Mouse (Mus musculus) heart, embryonic 14.5 days (tissue): ENCODE results near the gene Als2. TPM values are rescaled to one million over a fixed set of nuclear protein-coding genes. Genes with fewer than 3 reads are reported as not detected.

ENCODE experiments used
- ATAC-seq: fragments of 200-750 bp; cut with Nextera tagmentation; 2 replicates; pipeline ENCODE4 v1.8.0; 2017; ENCODE audit warnings: low read depth, moderate TSS enrichment; ENCODE audit not compliant: insufficient number of reproducible peaks, insufficient read depth, low FRiP score
- H3K27ac ChIP-seq, 2 experiments: fragments of 200-500 bp in 1 of 2; fragments of 300-500 bp in 1 of 2; sonication (generic) in 1 of 2; replicated peaks in 1 of 2; 2 replicates each; pipeline ENCODE4 v1.5.1; 2012 to 2014; ENCODE audit warnings: low read depth in 2 of 2, low read length in 2 of 2, control low read depth in 1 of 2, mild to moderate bottlenecking in 1 of 2, mixed read lengths in 1 of 2; ENCODE audit not compliant: control insufficient read depth in 1 of 2, insufficient read depth in 1 of 2
- H3K27me3 ChIP-seq: fragments of 300-500 bp; sonication (generic); 2 replicates; pipeline ENCODE4 v1.6.1; 2014; ENCODE audit warnings: mild to moderate bottlenecking, low read length, control low read depth; ENCODE audit not compliant: control insufficient read depth, insufficient read depth
- H3K36me3 ChIP-seq: fragments of 300-500 bp; sonication (generic); 2 replicates; pipeline ENCODE4 v1.6.1; 2014; ENCODE audit warnings: mild to moderate bottlenecking, control low read depth, low read length, mixed read lengths; ENCODE audit not compliant: control insufficient read depth, insufficient read depth
- H3K4me1 ChIP-seq, 2 experiments: fragments of 200-500 bp in 1 of 2; fragments of 300-500 bp in 1 of 2; sonication (generic) in 1 of 2; 2 replicates each; pipeline ENCODE4 v1.6.1; 2012 to 2014; ENCODE audit warnings: low read length in 2 of 2, control low read depth in 1 of 2, mixed read lengths in 1 of 2; ENCODE audit not compliant: control insufficient read depth in 2 of 2, insufficient read depth in 2 of 2
- H3K4me2 ChIP-seq: fragments of 300-500 bp; sonication (generic); 2 replicates; pipeline ENCODE4 v1.6.1; 2014; ENCODE audit warnings: mild to moderate bottlenecking, low read length
- H3K4me3 ChIP-seq, 2 experiments: fragments of 200-500 bp in 1 of 2; fragments of 300-500 bp in 1 of 2; sonication (generic) in 1 of 2; 2 replicates each; pipeline ENCODE4 v1.5.1; 2012 to 2014; ENCODE audit warnings: low read length in 2 of 2, mild to moderate bottlenecking in 2 of 2, control low read depth in 1 of 2, low read depth in 1 of 2, moderate library complexity in 1 of 2; ENCODE audit not compliant: control insufficient read depth in 1 of 2, insufficient read depth in 1 of 2
- H3K9ac ChIP-seq: fragments of 300-500 bp; sonication (generic); 2 replicates; pipeline ENCODE4 v1.6.1; 2014; ENCODE audit warnings: mild to moderate bottlenecking, low read length
- H3K9me3 ChIP-seq: fragments of 300-500 bp; sonication (generic); 2 replicates; pipeline ENCODE4 v1.6.1; 2016; ENCODE audit warnings: low read length, control low read depth; ENCODE audit not compliant: control insufficient read depth
- WGBS: fragments of 180-500 bp; shearing (Covaris S2); extraction: QIAGEN DNeasy Blood & Tissue Kit; methylation state at CpG from one replicate; pipeline ENCODE4 v1.1.7; 2014; 5-methylcytosine and 5-hydroxymethylcytosine counted together
- polyA plus RNA-seq: library from polyadenylated mRNA; unstranded; fragments of >200 nt; fragmentation: Nextera tagmentation; extraction: Ambion mirVana; gene quantifications from 2 replicates; pipeline ENCODE4 v1.2.1, GENCODE M21; 2014

Als2 gene
- polyA plus RNA-seq, 1 experiment from 2014 or later: 8.6 TPM

DNA sequence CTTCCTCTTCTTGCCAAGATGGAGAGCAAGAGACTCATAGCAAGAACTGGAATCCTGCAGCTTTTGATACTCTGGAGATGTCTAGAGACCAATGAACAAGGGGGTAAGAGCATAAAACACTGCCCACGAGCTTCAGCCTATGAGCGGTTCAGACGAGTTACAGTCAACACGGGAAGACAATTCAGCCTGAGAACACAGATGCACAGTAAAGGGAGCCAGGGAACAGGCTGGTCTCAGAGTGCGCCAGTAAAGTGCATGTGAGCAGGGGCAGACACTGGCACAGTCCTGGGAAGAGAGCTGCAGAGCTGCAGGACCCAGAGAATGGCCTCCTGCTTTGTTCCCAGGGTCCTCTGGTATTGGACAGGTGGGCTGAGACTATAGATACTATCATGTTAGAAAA is 49.2 kb downstream of the Als2 start:
- H3K9ac ChIP-seq: no peak overlapping the region
- H3K4me3 ChIP-seq: no peak overlapping the region
- H3K36me3 ChIP-seq: peaks cover 67% of the 10 kb centered on the region
- no peak overlapping the region for H3K4me2 ChIP-seq
- no peak for ATAC-seq
- no peaks in the 10 kb centered on the region for H3K27me3 ChIP-seq
- no peaks in the 10 kb centered on the region for H3K4me1 ChIP-seq
- no peaks in the 10 kb centered on the region for H3K9me3 ChIP-seq
- no peak overlapping the region for H3K27ac ChIP-seq
- WGBS: 86% methylated on average over 5 of the region's 5 CpGs

DNA sequence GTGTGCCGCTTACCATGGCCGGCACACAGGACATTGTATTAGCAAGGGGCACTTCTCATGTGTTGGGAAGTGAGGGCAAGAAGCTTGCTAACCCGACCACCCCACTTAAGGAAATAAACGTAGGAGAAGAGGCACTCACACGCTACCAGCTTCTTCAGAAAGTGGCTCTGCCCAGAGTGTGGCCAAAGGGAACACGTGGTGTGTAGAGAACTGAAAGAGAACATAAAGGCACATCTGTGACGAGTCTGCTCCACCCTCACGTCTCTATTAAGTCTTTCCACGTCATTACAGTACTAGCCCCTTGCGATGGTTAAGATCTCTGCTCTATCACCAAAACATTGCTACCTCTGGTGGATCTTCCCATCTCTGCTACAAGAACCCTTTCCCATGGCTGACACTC is 50.7 kb downstream of the Als2 start:
- Histone ChIP-seq H3K27ac (no peak overlapping the region), H3K9me3 (no peaks in the 10 kb centered on the region), H3K9ac (no peak overlapping the region), H3K4me2 (no peak overlapping the region), H3K4me1 (no peaks in the 10 kb centered on the region), H3K4me3 (no peak overlapping the region), H3K27me3 (no peaks in the 10 kb centered on the region), H3K36me3 (peaks cover 80% of the 10 kb centered on the region)
- 88% methylated on average over 10 of the region's 10 CpGs for WGBS
- no peak for ATAC-seq

DNA sequence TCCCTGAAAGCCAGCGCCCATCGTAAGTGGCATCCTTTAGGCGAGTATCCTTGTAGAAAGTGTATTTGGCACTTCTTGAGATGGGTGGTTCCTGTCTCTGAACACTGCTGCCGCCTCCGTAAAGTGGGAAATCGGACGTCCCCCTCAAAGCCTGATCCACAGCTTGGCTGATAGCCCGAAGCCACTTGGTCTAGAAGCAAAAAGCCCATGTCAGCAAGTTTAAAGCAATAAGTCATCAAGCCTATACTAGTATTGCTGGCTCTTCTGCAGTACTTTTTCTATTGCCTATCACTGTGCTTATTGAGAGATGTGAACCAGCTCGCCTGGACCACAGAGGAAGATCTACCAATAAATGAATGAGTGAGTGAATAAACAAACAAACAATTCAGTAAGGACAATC is 51.6 kb downstream of the Als2 start:
- Histone ChIP-seq H3K9ac (no peak overlapping the region), H3K4me2 (no peak overlapping the region), H3K4me3 (no peak overlapping the region), H3K9me3 (no peaks in the 10 kb centered on the region), H3K27ac (no peak overlapping the region), H3K27me3 (no peaks in the 10 kb centered on the region), H3K36me3 (peaks cover 77% of the 10 kb centered on the region), H3K4me1 (no peaks in the 10 kb centered on the region)
- no peak for ATAC-seq
- 84% methylated on average over 9 of the region's 9 CpGs for WGBS

DNA sequence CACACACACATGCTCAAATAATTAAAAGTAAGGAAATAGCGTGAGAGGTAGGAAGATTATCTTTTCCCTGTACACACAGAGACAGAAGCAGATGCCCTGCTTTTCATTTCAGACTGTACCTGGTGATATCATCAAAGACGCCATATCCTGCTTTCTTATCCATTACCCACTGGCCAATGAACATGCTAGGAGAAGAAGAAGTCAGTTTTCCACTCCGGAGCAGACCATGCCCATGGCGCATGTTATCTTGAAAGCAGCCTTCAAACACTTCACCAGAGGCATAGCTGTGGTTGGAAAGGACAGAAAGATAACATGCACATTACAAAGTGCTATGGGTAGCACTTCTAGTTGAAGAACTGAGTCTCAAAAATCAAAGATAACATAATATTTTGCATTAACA is 54.0 kb downstream of the Als2 start:
- no peak overlapping the region for H3K9ac ChIP-seq
- no peak for ATAC-seq
- H3K4me2 ChIP-seq: no peak overlapping the region
- no peak overlapping the region for H3K4me3 ChIP-seq
- H3K36me3 ChIP-seq: peaks cover 84% of the 10 kb centered on the region
- no peaks in the 10 kb centered on the region for H3K27me3 ChIP-seq
- no peak overlapping the region for H3K27ac ChIP-seq
- 62% methylated on average over 4 of the region's 4 CpGs for WGBS
- H3K4me1 ChIP-seq: no peaks in the 10 kb centered on the region
- no peaks in the 10 kb centered on the region for H3K9me3 ChIP-seq

DNA sequence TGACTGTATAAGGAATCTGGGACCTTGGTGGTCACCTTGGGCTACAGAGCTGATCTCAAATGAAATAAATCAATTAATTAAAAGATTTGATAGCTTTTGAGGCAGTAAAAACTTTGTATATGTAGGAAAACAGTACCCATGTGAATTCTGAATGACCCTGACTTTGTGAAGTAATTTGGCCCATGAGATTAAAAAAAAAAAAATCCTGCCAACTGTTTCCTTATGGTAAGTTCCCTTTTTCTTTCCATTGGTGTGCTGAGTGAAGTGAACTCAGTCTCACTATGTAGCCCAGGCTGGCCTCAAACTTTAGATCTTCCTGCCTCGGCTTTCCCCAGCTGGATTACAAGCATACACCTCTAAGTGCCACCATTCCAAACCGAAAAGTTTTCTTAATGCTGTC is 54.7 kb downstream of the Als2 start:
- no peak overlapping the region for H3K9ac ChIP-seq
- no peaks in the 10 kb centered on the region for H3K27me3 ChIP-seq
- H3K9me3 ChIP-seq: no peaks in the 10 kb centered on the region
- peaks cover 86% of the 10 kb centered on the region for H3K36me3 ChIP-seq
- H3K4me3 ChIP-seq: no peak overlapping the region
- no peak for ATAC-seq
- H3K4me2 ChIP-seq: no peak overlapping the region
- WGBS: 96% methylated on average over 2 of the region's 2 CpGs
- no peak overlapping the region for H3K27ac ChIP-seq
- no peaks in the 10 kb centered on the region for H3K4me1 ChIP-seq

DNA sequence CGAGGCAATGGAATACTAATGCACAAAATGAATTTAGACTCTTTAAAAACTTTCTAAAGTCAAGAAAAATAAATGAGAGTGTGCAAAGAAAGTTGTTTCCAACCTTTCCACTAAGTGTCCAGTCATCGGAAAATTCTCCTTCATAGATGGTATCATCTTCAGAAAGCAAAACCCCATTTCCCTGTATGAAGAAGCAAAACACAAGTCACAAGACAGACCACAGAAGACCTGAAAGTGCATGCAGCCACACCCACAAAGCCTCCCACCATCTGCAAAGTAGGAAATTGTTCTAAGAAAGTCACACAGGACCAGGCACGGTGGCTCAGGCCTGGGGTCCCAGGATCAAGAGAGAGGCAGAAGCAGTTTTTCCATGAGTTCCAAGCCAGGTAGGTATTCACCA is 57.0 kb downstream of the Als2 start:
- H3K9ac ChIP-seq: no peak overlapping the region
- no peak overlapping the region for H3K27ac ChIP-seq
- 83% methylated on average over 3 of the region's 3 CpGs for WGBS
- no peak for ATAC-seq
- H3K4me1 ChIP-seq: no peaks in the 10 kb centered on the region
- no peaks in the 10 kb centered on the region for H3K9me3 ChIP-seq
- no peak overlapping the region for H3K4me3 ChIP-seq
- H3K36me3 ChIP-seq: peaks cover 81% of the 10 kb centered on the region
- no peak overlapping the region for H3K4me2 ChIP-seq
- no peaks in the 10 kb centered on the region for H3K27me3 ChIP-seq

DNA sequence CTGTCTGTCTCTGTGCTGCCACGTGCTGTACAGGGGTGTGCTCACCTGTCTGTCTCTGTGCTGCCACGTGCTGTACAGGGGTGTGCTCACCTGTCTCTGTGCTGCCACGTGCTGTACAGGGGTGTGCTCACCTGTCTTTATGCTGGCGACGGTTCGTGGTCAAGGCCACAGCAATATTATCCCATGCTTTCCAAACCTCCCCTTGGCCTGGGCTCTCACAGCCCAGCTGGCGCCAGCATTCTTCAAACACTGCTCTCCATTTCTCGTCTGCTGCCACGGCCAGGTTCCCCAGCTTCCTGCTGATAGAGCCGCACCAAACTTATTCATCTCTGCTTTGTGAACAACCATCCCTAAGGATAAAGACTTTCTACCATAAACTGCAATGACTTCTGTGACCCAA is 58.6 kb downstream of the Als2 start:
- Histone ChIP-seq H3K4me2 (no peak overlapping the region), H3K27me3 (no peaks in the 10 kb centered on the region), H3K4me1 (no peaks in the 10 kb centered on the region), H3K27ac (no peak overlapping the region), H3K36me3 (peaks cover 75% of the 10 kb centered on the region), H3K4me3 (no peak overlapping the region), H3K9me3 (no peaks in the 10 kb centered on the region), H3K9ac (no peak overlapping the region)
- ATAC-seq: no peak
- WGBS: 89% methylated on average over 10 of the region's 10 CpGs

DNA sequence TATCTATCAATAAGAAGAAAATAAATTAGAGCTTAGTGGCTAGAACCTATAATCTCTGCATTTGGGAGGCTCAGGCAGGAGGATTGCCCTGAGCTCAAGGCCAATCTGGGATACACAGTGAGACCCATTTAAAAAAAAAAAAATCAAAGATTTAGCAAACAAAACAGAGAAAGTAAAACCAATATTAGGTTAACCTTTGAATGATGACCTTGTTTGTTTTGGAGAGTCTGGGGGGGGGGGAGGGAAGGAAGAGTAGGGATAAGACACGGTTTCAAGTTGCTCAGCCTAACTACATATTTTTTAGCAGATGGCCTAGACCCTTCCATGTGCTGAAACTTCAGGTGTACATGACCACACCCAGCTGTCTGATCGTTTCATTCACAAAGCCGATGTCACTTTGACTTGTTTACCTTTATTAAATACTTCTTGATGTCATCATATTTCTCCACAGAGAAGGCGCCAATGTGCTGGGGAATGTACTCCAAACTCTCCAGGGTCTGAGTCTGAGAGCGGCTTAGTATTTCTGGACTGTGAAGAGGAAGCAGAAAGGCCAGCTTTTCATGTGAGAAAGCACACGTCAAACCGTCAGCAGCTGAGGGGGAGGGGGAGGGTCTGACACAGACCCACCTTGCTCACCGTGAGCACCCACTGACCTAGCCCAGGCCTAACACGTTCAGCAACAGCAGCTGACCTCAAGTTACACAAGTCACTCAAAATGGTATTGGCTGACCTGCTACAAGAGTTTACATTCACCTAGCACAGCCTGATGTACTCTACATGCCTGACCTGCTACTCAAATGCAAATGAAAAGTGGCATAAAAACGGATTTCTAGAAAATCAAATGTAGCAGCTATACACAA is 62.3 kb downstream of the Als2 start:
- Histone ChIP-seq H3K9ac (no peak overlapping the region), H3K9me3 (no peaks in the 10 kb centered on the region), H3K27ac (no peak overlapping the region), H3K4me2 (no peak overlapping the region), H3K27me3 (no peaks in the 10 kb centered on the region), H3K36me3 (peaks cover 54% of the 10 kb centered on the region), H3K4me3 (no peak overlapping the region), H3K4me1 (peaks cover 0 to 6% of the 10 kb centered on the region in 2 experiments; a peak in 1 of 4 replicates)
- 71% methylated on average over 10 of the region's 10 CpGs for WGBS
- ATAC-seq: no peak
